Mouse (Mus musculus): ENCODE measurements around the gene Il17c. TPM values are rescaled to one million over a fixed set of nuclear protein-coding genes. Genes with fewer than 3 reads are reported as not detected.

Il17c gene
- total RNA-seq, 4 experiments from 2014 or later = not detected

GRCm38 (mm10) chr8:122459218-122459900 is 37.5 kb downstream of the Il17c start:
- no peak for DNase-seq (ENCODE audit: low spot score)

- DNase-seq (ENCODE audit: low spot score) = no peak
These were observed 38.2 kb downstream of the Il17c start for GRCm38 (mm10) chr8:122459990-122460389.

GRCm38 (mm10) chr8:122460524-122461472 is 39.0 kb downstream of the Il17c start, which contains the start of gene Snai3:
Snai3 (minus strand) TSS chr8:122460733.
- DNase-seq (ENCODE audit: low spot score) = no peak

DNA sequence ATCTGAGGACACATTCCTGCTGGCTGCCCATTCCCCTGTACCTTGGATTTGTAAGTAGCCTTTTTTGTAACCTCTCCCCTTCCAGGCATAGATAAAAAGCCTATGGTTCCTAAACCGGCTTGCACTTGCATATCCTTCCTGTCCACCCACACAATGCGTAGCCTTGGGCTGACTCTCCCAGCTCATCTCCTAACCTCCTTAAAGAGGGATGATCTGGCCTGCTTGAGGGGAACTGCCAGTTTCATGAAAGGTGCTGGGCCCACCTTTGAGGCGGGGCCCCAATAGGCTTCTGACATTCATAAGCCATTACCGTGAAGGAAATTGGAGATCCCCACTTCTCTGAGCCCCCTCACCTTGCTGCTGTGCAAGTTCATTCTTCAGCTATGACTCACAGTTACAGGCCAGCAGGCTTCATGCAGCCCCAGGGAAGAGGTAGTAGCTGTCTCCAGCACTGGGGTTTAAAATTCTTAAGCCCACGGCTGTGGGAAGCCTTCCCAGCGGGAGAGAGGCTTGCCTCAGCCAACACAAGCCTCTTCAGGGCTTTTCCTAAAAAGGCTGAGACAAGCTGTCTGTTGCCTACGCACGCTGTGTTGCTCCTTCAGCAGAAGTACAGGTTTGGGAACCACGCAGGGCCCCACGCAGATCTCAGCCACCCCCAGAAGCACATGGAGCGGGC is 39.8 kb downstream of the Il17c start:
- DNase-seq (ENCODE audit: low spot score) = no peak

DNA sequence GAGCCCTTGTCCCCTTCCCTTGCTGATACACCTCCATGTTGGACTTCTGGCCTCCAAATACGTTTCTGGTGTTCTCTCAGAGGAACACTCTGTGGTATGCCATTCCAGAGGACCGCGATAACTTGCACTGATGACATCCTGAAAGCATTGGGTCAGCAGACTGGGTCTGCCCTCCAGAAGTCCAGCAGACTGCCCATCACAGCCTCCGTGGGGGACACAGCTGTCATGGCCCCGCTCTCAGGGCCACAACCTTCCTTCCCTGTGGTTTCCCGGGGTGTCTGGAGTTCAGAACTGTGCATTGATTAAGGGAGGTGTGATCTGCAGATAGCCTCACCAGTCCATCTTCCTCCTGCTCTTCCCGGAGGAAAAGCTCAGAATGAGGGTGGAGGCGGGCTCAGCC is 40.7 kb downstream of the Il17c start:
- DNase-seq (ENCODE audit: low spot score) = no peak

DNA sequence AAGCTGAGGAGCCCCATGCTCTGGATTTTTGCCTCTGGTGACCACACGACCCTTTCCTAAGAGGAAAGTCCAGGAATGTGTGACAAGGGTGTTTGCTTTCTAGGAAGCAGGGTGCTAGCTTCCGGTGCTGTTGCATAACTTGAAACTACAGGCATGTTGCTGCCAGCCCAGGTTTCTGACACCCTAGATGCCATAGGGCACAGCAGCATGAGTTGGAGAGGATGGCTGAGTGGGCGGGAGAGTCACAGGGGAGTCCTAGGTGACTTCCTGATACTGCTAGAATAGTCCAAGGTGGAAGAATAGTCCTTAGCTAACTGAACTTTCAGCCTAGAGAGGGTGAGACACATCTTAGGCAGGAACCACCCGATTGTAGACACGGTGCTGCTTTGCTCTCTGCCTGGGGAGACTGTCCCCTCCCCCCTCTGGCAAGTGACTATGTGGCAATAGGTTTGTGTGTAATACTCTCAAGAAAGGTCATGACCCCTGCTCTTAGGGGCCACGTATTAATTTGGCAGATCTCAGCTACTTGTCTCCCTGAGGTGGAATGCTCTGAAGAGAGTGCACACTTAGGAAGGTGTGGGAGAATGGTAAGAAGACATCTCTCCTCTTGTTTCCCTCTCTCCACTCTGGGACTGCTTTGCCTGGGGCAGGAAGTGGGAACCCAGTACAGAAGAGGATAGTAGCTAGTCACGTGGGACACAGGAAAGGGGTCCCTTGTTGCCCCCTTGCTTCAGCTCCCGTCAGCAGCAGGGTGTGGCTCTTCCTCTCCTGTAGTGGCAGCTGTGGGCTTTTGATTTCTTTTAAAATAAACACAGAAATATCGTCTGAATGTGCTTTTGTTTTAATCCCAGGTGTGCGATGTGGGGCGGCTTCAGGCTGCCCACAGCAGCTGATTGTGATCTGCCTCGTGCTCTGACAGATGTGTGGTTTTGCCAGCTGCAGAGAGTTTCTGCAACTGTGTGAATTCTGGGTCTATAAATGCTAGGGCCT is 42.1 kb downstream of the Il17c start:
- no peak for DNase-seq (ENCODE audit: low spot score)

- no peak for DNase-seq (ENCODE audit: low spot score)
These were observed 43.2 kb downstream of the Il17c start for GRCm38 (mm10) chr8:122464985-122465384.

DNA sequence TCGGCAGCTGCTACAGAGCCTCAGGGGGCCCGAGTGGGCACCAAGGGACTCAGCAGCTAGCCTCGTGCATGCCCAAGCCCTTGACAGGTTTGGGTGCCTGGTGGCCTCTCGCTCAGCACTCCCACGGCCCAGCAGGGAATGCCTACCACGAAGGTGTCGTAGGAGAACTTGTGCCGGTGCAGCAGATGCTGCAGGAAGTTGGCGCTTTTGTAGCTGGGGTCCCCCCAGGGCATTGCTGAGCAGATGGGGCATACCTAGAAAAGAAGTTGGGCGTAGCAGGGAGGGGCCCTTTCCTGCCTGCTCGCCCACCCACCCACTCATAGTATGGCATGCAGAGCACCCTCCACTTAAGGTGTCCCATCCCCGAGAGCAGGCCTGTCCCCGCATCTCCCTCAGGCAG is 46.0 kb downstream of the Il17c start:
- DNase-seq (ENCODE audit: low spot score) = no peak

DNA sequence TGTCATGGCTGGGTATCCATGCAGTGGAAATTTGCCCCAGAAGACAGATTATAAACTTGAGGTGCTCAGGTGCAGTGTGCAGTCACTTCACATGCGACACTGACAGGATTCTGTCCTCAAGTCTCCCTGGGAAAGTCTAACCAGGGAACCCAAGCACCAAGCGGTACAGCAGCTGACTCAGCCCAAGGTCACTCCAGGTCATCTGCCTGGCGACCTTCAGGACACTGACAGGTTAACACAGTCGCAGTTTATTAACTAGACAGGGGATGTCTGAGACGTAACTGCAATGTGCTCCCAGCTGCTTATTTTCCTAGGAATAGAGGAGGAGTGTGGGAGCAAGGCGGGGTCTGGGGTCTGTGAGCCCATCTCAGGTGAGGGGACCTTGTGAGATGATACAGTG is 47.6 kb downstream of the Il17c start:
- DNase-seq (ENCODE audit: low spot score) = no peak

GRCm38 (mm10) chr8:122469965-122470364 is 48.1 kb downstream of the Il17c start:
- DNase-seq (ENCODE audit: low spot score) = no peak

DNA sequence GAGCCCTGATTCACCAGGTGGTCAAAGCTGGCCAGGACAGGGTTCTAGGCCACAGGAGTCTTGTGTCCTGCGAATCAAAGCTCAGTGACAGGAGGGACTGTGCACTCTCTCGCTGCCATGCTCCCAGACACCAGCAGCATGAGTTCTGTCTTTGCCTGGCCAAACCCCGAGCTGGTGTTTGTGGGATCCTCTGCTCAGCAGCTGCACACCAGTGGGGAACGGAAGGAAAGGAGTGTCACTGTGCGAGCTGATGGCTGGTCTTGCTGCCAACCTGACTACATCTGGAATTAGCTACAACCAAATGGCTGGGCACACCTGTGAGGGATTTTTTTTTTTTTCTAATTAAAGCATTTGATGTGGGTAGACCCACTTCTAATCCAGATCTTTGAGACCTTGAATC is 48.9 kb downstream of the Il17c start:
- DNase-seq (ENCODE audit: low spot score) = no peak

Small RNA genes within 50 kb of the gene (microRNA-seq; reads per million reads assigned to microRNA genes)
- gene Gm24366 = not detected

Other genes starting within 250 kb of the Il17c start
- 10 to 100 TPM; 18.1 to 23.2 (median 21.3) TPM for gene Zfpm1, start 139.9 kb upstream of the Il17c start, total RNA-seq (2022)
- not detected for gene Trhr2, start 61.3 kb upstream of the Il17c start, total RNA-seq (2022)
- 10 to 100 TPM; 21.2 to 24.0 (median 22.4) TPM for gene Zc3h18, start 45.4 kb upstream of the Il17c start, total RNA-seq (2022)
- gene Cyba, start 10.9 kb downstream of the Il17c start, total RNA-seq (2022) = 10 to 100 TPM; 39.2 to 50.2 (median 44.5) TPM
- gene Mvd, start 21.4 kb downstream of the Il17c start, total RNA-seq (2022) = 1 to 10 TPM; 3.9 to 5.6 (median 4.9) TPM
- gene Snai3, start 38.7 kb downstream of the Il17c start, total RNA-seq (2022) = 10 to 100 TPM in 2 of 4 experiments, 1 to 10 TPM in 2; 2.7 to 14.4 (median 8.2) TPM
- 10 to 100 TPM; 38.4 to 68.1 (median 57.1) TPM for gene Rnf166, start 54.0 kb downstream of the Il17c start, total RNA-seq (2022)
- 10 to 100 TPM in 1 of 4 experiments, 1 to 10 TPM in 3; 5.0 to 12.4 (median 7.7) TPM for gene Ctu2, start 54.1 kb downstream of the Il17c start, total RNA-seq (2022)
- 10 to 100 TPM; 13.2 to 17.4 (median 13.7) TPM for gene Piezo1, start 129.3 kb downstream of the Il17c start, total RNA-seq (2022)
- gene Cdt1, start 146.0 kb downstream of the Il17c start, total RNA-seq (2022) = 1 to 10 TPM; 1.9 to 2.4 (median 2.2) TPM
- gene Aprt, start 154.9 kb downstream of the Il17c start, total RNA-seq (2022) = 10 to 100 TPM; 39.5 to 50.6 (median 44.3) TPM
- 1 to 10 TPM; 3.5 to 5.2 (median 4.4) TPM for gene Galns, start 189.4 kb downstream of the Il17c start, total RNA-seq (2022)
- 10 to 100 TPM; 62.8 to 66.2 (median 63.3) TPM for gene Trappc2l, start 189.6 kb downstream of the Il17c start, total RNA-seq (2022)
- gene Pabpn1l, start 200.7 kb downstream of the Il17c start, total RNA-seq (2022) = under 1 TPM in 2 of 4 experiments, not detected in 2; 0.24 to 0.57 TPM

All from heart, adult 8-10 months (tissue).